In genomic region chr16:17776828-17777227, GRCm38 (mm10) we compare ENCODE assay signal across 10 mouse cellular contexts. TPM values are rescaled to one million over a fixed set of nuclear protein-coding genes. Genes with fewer than 3 reads are reported as not detected.
A peak's percentile ranks its signal among the peaks of the same experiment; 100 is the strongest.
DNase-seq lines count a peak whose midpoint lies in the region; ATAC-seq and TF ChIP-seq lines count a peak whose summit lies in the region.
"Had no signal": no experiment of that assay in that cellular context is flagged by ENCODE, and none has a peak within 500 bp of the region (broad histone marks: within the 10 kb centered on the region; RNA-seq: fewer than 3 reads in every experiment).

No protein-coding gene starts in this region.

- DNase-seq in adrenal gland, postnatal 25 days, result peak; percentile 25
- no peak for DNase-seq in adrenal gland, postnatal 4 days (ENCODE audit: low spot score in 2 of 2)
- DNase-seq in kidney, postnatal 14 days, result peak; percentile 47
- DNase-seq in induced T-regulatory cell, adult 2 months (ENCODE audit: low read depth), result peak; percentile 40
- DNase-seq in thymus, postnatal 4 days, result peak; percentile 71
- no peak for DNase-seq in MN1 (ENCODE audit: low spot score)

- no peak overlapping the region for H3K4me2 ChIP-seq in kidney, embryonic 15.5 days

- no peak overlapping the region for H3K27ac ChIP-seq in kidney, embryonic 15.5 days
- H3K27ac ChIP-seq in ES-Bruce4 (ENCODE audit: insufficient read depth, low read length), result no peak overlapping the region
- H3K27ac ChIP-seq: macrophage had no signal

- no peaks in the 10 kb centered on the region for H3K27me3 ChIP-seq in kidney, embryonic 15.5 days
- H3K27me3 ChIP-seq in ES-Bruce4 (ENCODE audit: control insufficient read depth, insufficient read depth, low read length, poor library complexity, severe bottlenecking), result no peaks in the 10 kb centered on the region; the same call in 1 of the 2 replicates

- peak; percentile 60 for TF ChIP-seq CTCF in ES-Bruce4 (IDR thresholded peaks at IDR 0.05; ENCODE audit: low read depth, low read length)

- no peak overlapping the region for H3K4me3 ChIP-seq in kidney, embryonic 15.5 days (replicated peaks)
- no peak overlapping the region for H3K4me3 ChIP-seq in ES-Bruce4 (ENCODE audit: low read depth, low read length)

- WGBS in kidney, embryonic 15.5 days, result 67% methylated on average over 11 of the region's 11 CpGs

- TF ChIP-seq POLR2A in ES-Bruce4 (IDR thresholded peaks at IDR 0.05; ENCODE audit: insufficient read depth, low read length), result no peak

- peaks cover 85% of the 10 kb centered on the region for H3K36me3 ChIP-seq in kidney, embryonic 15.5 days
- H3K36me3 ChIP-seq in ES-Bruce4 (ENCODE audit: control insufficient read depth, insufficient read depth, low read length, poor library complexity, severe bottlenecking), result peaks cover 16% of the 10 kb centered on the region

- H3K9me3 ChIP-seq in kidney, embryonic 15.5 days (replicated peaks), result no peaks in the 10 kb centered on the region
- H3K9me3 ChIP-seq in ES-Bruce4 (replicated peaks; ENCODE audit: control insufficient read depth, insufficient read depth, low read length, poor library complexity, severe bottlenecking), result no peaks in the 10 kb centered on the region

- ATAC-seq in kidney, embryonic 15.5 days (replicated peaks; ENCODE audit: low FRiP score), result no peak

- no peaks in the 10 kb centered on the region for H3K4me1 ChIP-seq in kidney, embryonic 15.5 days
- no peaks in the 10 kb centered on the region for H3K4me1 ChIP-seq in ES-Bruce4 (ENCODE audit: control insufficient read depth, insufficient read depth, low read length)

- no peak for TF ChIP-seq EP300 in ES-Bruce4 (IDR thresholded peaks at IDR 0.05; ENCODE audit: insufficient read depth, low read depth, low read length)

- H3K9ac ChIP-seq in kidney, embryonic 15.5 days, result no peak overlapping the region
- H3K9ac ChIP-seq in ES-Bruce4 (ENCODE audit: low read depth, poor library complexity, severe bottlenecking), result no peak overlapping the region

RNA-seq across cellular contexts. Expression of gene Klhl22, which starts 17.4 kb away (rescaled TPM):
- total RNA-seq in adrenal gland, postnatal 25 days (2021), result 32.3 and 49.0 TPM in 2 replicates
- 10 to 100 TPM; 52.3 TPM for total RNA-seq in adrenal gland, postnatal 4 days (2021)
- polyA plus RNA-seq in kidney, embryonic 15.5 days (2015; fragmentation: Nextera tagmentation; extraction: Ambion mirVana), result 65.1 and 71.4 TPM in 2 replicates
- 40.2 and 44.0 TPM in 2 replicates for polyA plus RNA-seq in ES-Bruce4 (2011; ENCODE audit: insufficient read depth, insufficient read length, low read depth, missing spikeins)

RNA-seq across cellular contexts. Expression of gene Scarf2, which starts 20.3 kb away (rescaled TPM):
- total RNA-seq in adrenal gland, postnatal 25 days (2021), result 8.6 and 8.7 TPM in 2 replicates
- total RNA-seq in adrenal gland, postnatal 4 days (2021), result 10 to 100 TPM; 29.3 to 33.9 TPM
- 10.8 and 12.3 TPM in 2 replicates for polyA plus RNA-seq in kidney, embryonic 15.5 days (2015; fragmentation: Nextera tagmentation; extraction: Ambion mirVana)
- polyA plus RNA-seq in ES-Bruce4 (2011; ENCODE audit: insufficient read depth, insufficient read length, low read depth, missing spikeins), result 5.8 and 6.5 TPM in 2 replicates

RNA-seq across cellular contexts. Expression of gene Med15, which starts 44.1 kb away (rescaled TPM):
- 74.8 and 76.0 TPM in 2 replicates for total RNA-seq in adrenal gland, postnatal 25 days (2021)
- 10 to 100 TPM; 68.8 to 70.3 TPM for total RNA-seq in adrenal gland, postnatal 4 days (2021)
- 44.4 and 47.9 TPM in 2 replicates for polyA plus RNA-seq in kidney, embryonic 15.5 days (2015; fragmentation: Nextera tagmentation; extraction: Ambion mirVana)
- 51.5 and 54.7 TPM in 2 replicates for polyA plus RNA-seq in ES-Bruce4 (2011; ENCODE audit: insufficient read depth, insufficient read length, low read depth, missing spikeins)

RNA-seq across cellular contexts. Expression of gene B830017H08Rik, which starts 56.1 kb away (rescaled TPM):
- total RNA-seq in adrenal gland, postnatal 25 days (2021), result not detected in 2 replicates
- total RNA-seq in adrenal gland, postnatal 4 days (2021), result under 1 TPM in 1 of 2 experiments, not detected in 1; 0.62 TPM
- 0.26 and 0.27 TPM in 2 replicates for polyA plus RNA-seq in kidney, embryonic 15.5 days (2015; fragmentation: Nextera tagmentation; extraction: Ambion mirVana)
- polyA plus RNA-seq in ES-Bruce4 (2011; ENCODE audit: insufficient read depth, insufficient read length, low read depth, missing spikeins), result not detected in 2 replicates
- polyA plus RNA-seq: gonadal fat pad, adult 2 months; macrophage had no signal

Comparison
In these comparisons a context has a peak if more than half of its experiments do, and no peak if none do; other contexts are left out.
1. DNase-seq: peak in adrenal gland, postnatal 25 days (single experiment), kidney, postnatal 14 days (single experiment), induced T-regulatory cell, adult 2 months (single experiment) and thymus, postnatal 4 days (single experiment); none in adrenal gland, postnatal 4 days (0 of 2) and MN1 (single experiment).